Mouse (Mus musculus) heart, embryonic 12.5 days (tissue): ENCODE measurements at regions not wholly inside any gene's neighbourhood (a gene's known extent, or its start where the extent isn't known, plus 50 kb on each side); places are given as distances from the start of the nearest gene placed in this dataset.

Experiments
- ATAC-seq: fragments of 200-750 bp; cut with Nextera tagmentation; 2 replicates; pipeline ENCODE4 v1.8.0; 2017; ENCODE audit warnings: moderate TSS enrichment, moderate library complexity; ENCODE audit not compliant: insufficient number of reproducible peaks, low FRiP score
- H3K27ac ChIP-seq: fragments of 300-500 bp; sonication (generic); 2 replicates; pipeline ENCODE4 v1.5.1; 2016; ENCODE audit warnings: mild to moderate bottlenecking, moderate library complexity; ENCODE audit not compliant: poor library complexity, severe bottlenecking
- H3K27me3 ChIP-seq: fragments of 300-500 bp; sonication (generic); replicated peaks from 2 replicates; pipeline ENCODE4 v1.6.1; 2016; ENCODE audit warnings: mild to moderate bottlenecking, moderate library complexity
- H3K36me3 ChIP-seq: fragments of 300-500 bp; sonication (generic); 2 replicates; pipeline ENCODE4 v1.6.1; 2016; ENCODE audit warnings: mild to moderate bottlenecking, moderate library complexity
- H3K4me1 ChIP-seq: fragments of 300-500 bp; sonication (generic); replicated peaks from 2 replicates; pipeline ENCODE4 v1.6.1; 2016; ENCODE audit warnings: mild to moderate bottlenecking
- H3K4me2 ChIP-seq: fragments of 300-500 bp; sonication (generic); 2 replicates; pipeline ENCODE4 v1.6.1; 2016; ENCODE audit warnings: mild to moderate bottlenecking, moderate library complexity
- H3K4me3 ChIP-seq: fragments of 300-500 bp; sonication (generic); 2 replicates; pipeline ENCODE4 v1.5.1; 2016; ENCODE audit warnings: mild to moderate bottlenecking
- H3K9ac ChIP-seq: fragments of 300-500 bp; sonication (generic); 2 replicates; pipeline ENCODE4 v1.6.1; 2016; ENCODE audit warnings: mild to moderate bottlenecking, moderate library complexity
- H3K9me3 ChIP-seq: fragments of 300-500 bp; sonication (generic); replicated peaks from 2 replicates; pipeline ENCODE4 v1.6.1; 2016; ENCODE audit warnings: mild to moderate bottlenecking, moderate library complexity
- WGBS: fragments of 180-500 bp; shearing (Covaris S2); methylation state at CpG from one replicate; pipeline ENCODE4 v1.1.7; 2016; 5-methylcytosine and 5-hydroxymethylcytosine counted together

GRCm38 (mm10) chr5:64679996-64680625 is 123.1 kb upstream of the Klf3 start:
- Histone ChIP-seq H3K9me3 (no peaks in the 10 kb centered on the region), H3K4me2 (no peak overlapping the region), H3K9ac (no peak overlapping the region), H3K27me3 (no peaks in the 10 kb centered on the region), H3K36me3 (no peaks in the 10 kb centered on the region), H3K4me1 (peaks cover 12% of the 10 kb centered on the region; the same call in 1 of the 2 replicates), H3K27ac (no peak overlapping the region), H3K4me3 (no peak overlapping the region)
- ATAC-seq: no peak
- WGBS: 62% methylated on average over 18 of the region's 18 CpGs

GRCm38 (mm10) chr5:64681161-64681560 is 122.0 kb upstream of the Klf3 start:
- H3K4me3 ChIP-seq: no peak overlapping the region
- no peaks in the 10 kb centered on the region for H3K27me3 ChIP-seq
- H3K9ac ChIP-seq: no peak overlapping the region
- H3K9me3 ChIP-seq: no peaks in the 10 kb centered on the region
- peaks cover 17% of the 10 kb centered on the region; the same call in 1 of the 2 replicates for H3K4me1 ChIP-seq
- H3K27ac ChIP-seq: no peak overlapping the region
- 75% methylated on average over 5 of the region's 5 CpGs for WGBS
- ATAC-seq: no peak
- no peak overlapping the region for H3K4me2 ChIP-seq
- no peaks in the 10 kb centered on the region for H3K36me3 ChIP-seq

- 58% methylated on average over 7 of the region's 7 CpGs for WGBS
- H3K4me3 ChIP-seq: no peak overlapping the region
- peaks cover 17% of the 10 kb centered on the region; the same call in 1 of the 2 replicates for H3K4me1 ChIP-seq
- H3K27ac ChIP-seq: 0 out of 2 replicates have a peak overlapping the region, but pooled peaks have one; percentile 0
- peaks cover 6% of the 10 kb centered on the region for H3K9me3 ChIP-seq
- no peaks in the 10 kb centered on the region for H3K36me3 ChIP-seq
- H3K27me3 ChIP-seq: no peaks in the 10 kb centered on the region
- no peak overlapping the region for H3K9ac ChIP-seq
- 0 out of 2 replicates have a peak, but pooled peaks have one; percentile 30 for ATAC-seq
- H3K4me2 ChIP-seq: no peak overlapping the region
Observed at GRCm38 (mm10) chr5:64682326-64682845, 120.8 kb upstream of the Klf3 start.

GRCm38 (mm10) chr5:64683419-64683818 is 119.8 kb upstream of the Klf3 start:
- H3K4me2 ChIP-seq: no peak overlapping the region
- H3K36me3 ChIP-seq: no peaks in the 10 kb centered on the region
- H3K4me3 ChIP-seq: no peak overlapping the region
- H3K4me1 ChIP-seq: peaks cover 17% of the 10 kb centered on the region; the same call in 1 of the 2 replicates
- no peaks in the 10 kb centered on the region for H3K27me3 ChIP-seq
- WGBS: 69% methylated on average over 4 of the region's 4 CpGs
- H3K27ac ChIP-seq: no peak overlapping the region
- no peak overlapping the region for H3K9ac ChIP-seq
- H3K9me3 ChIP-seq: peaks cover 6% of the 10 kb centered on the region
- no peak for ATAC-seq

- no peak for ATAC-seq
- peaks cover 6% of the 10 kb centered on the region for H3K9me3 ChIP-seq
- WGBS: 59% methylated on average over 5 of the region's 5 CpGs
Observed at GRCm38 (mm10) chr5:64684275-64684674, 118.9 kb upstream of the Klf3 start.

GRCm38 (mm10) chr5:64690148-64690547 is 113.0 kb upstream of the Klf3 start:
- no peaks in the 10 kb centered on the region for H3K36me3 ChIP-seq
- no peaks in the 10 kb centered on the region for H3K27me3 ChIP-seq
- H3K4me1 ChIP-seq: peaks cover 11% of the 10 kb centered on the region
- no peak overlapping the region for H3K4me2 ChIP-seq
- WGBS: 79% methylated on average over 7 of the region's 7 CpGs
- no peak overlapping the region for H3K27ac ChIP-seq
- H3K4me3 ChIP-seq: no peak overlapping the region
- no peak overlapping the region for H3K9ac ChIP-seq
- peaks cover 13% of the 10 kb centered on the region for H3K9me3 ChIP-seq
- no peak for ATAC-seq

More at GRCm38 (mm10) chr5:64684275-64684674, 118.9 kb upstream of the Klf3 start:
- H3K4me1 ChIP-seq: peaks cover 17% of the 10 kb centered on the region; the same call in 1 of the 2 replicates
- no peak overlapping the region for H3K4me3 ChIP-seq
- H3K4me2 ChIP-seq: no peak overlapping the region
- H3K27ac ChIP-seq: no peak overlapping the region
- H3K36me3 ChIP-seq: no peaks in the 10 kb centered on the region
- H3K9ac ChIP-seq: no peak overlapping the region
- H3K27me3 ChIP-seq: no peaks in the 10 kb centered on the region

GRCm38 (mm10) chr5:64691406-64692100 is 111.6 kb upstream of the Klf3 start:
- no peak overlapping the region for H3K4me3 ChIP-seq
- H3K27ac ChIP-seq: no peak overlapping the region
- WGBS: 81% methylated on average over 8 of the region's 8 CpGs

GRCm38 (mm10) chr5:64692335-64692734 is 110.9 kb upstream of the Klf3 start:
- Histone ChIP-seq H3K36me3 (no peaks in the 10 kb centered on the region), H3K27me3 (no peaks in the 10 kb centered on the region), H3K27ac (no peak overlapping the region), H3K4me3 (no peak overlapping the region), H3K4me2 (no peak overlapping the region), H3K9ac (no peak overlapping the region), H3K4me1 (peaks cover 7% of the 10 kb centered on the region), H3K9me3 (peaks cover 7% of the 10 kb centered on the region)
- 78% methylated on average over 11 of the region's 11 CpGs for WGBS
- no peak for ATAC-seq

More at GRCm38 (mm10) chr5:64691406-64692100, 111.6 kb upstream of the Klf3 start:
- H3K9ac ChIP-seq: no peak overlapping the region
- H3K36me3 ChIP-seq: no peaks in the 10 kb centered on the region
- H3K4me2 ChIP-seq: no peak overlapping the region
- no peak for ATAC-seq
- H3K9me3 ChIP-seq: peaks cover 11% of the 10 kb centered on the region
- peaks cover 7% of the 10 kb centered on the region for H3K4me1 ChIP-seq
- H3K27me3 ChIP-seq: no peaks in the 10 kb centered on the region

GRCm38 (mm10) chr5:64693616-64694015 is 109.6 kb upstream of the Klf3 start:
- Histone ChIP-seq H3K27ac (no peak overlapping the region), H3K4me1 (peaks cover 7% of the 10 kb centered on the region), H3K36me3 (no peaks in the 10 kb centered on the region), H3K9me3 (peaks cover 7% of the 10 kb centered on the region), H3K27me3 (no peaks in the 10 kb centered on the region), H3K4me3 (no peak overlapping the region), H3K4me2 (no peak overlapping the region), H3K9ac (no peak overlapping the region)
- 54% methylated on average over 8 of the region's 8 CpGs for WGBS
- no peak for ATAC-seq

- no peak for ATAC-seq
- H3K4me3 ChIP-seq: no peak overlapping the region
- H3K4me1 ChIP-seq: peaks cover 7% of the 10 kb centered on the region
- no peaks in the 10 kb centered on the region for H3K36me3 ChIP-seq
- peaks cover 7% of the 10 kb centered on the region for H3K9me3 ChIP-seq
- no peak overlapping the region for H3K4me2 ChIP-seq
- H3K27ac ChIP-seq: no peak overlapping the region
- 89% methylated on average over 8 of the region's 8 CpGs for WGBS
- H3K27me3 ChIP-seq: no peaks in the 10 kb centered on the region
- no peak overlapping the region for H3K9ac ChIP-seq
Observed at GRCm38 (mm10) chr5:64694606-64695005, 108.6 kb upstream of the Klf3 start.

GRCm38 (mm10) chr5:64696099-64696498 is 107.1 kb upstream of the Klf3 start:
- no peak overlapping the region for H3K4me2 ChIP-seq
- peaks cover 6% of the 10 kb centered on the region; the same call in 1 of the 2 replicates for H3K4me1 ChIP-seq
- no peaks in the 10 kb centered on the region for H3K36me3 ChIP-seq
- no peak overlapping the region for H3K4me3 ChIP-seq
- peaks cover 7% of the 10 kb centered on the region for H3K9me3 ChIP-seq
- WGBS: 88% methylated on average over 14 of the region's 14 CpGs
- H3K27ac ChIP-seq: no peak overlapping the region
- ATAC-seq: no peak
- H3K9ac ChIP-seq: no peak overlapping the region
- H3K27me3 ChIP-seq: no peaks in the 10 kb centered on the region
